Mouse (Mus musculus) midbrain, embryonic 11.5 days (tissue): Measurements from ENCODE around the gene Bcas3. TPM values are rescaled to one million over a fixed set of nuclear protein-coding genes. Genes with fewer than 3 reads are reported as not detected.

Experiments
- ATAC-seq: fragments of 200-750 bp; cut with Nextera tagmentation; 2 replicates; pipeline ENCODE4 v1.8.0; 2017; ENCODE audit warnings: moderate TSS enrichment, moderate library complexity; ENCODE audit not compliant: low FRiP score
- DNase-seq: peaks from one replicate; pipeline ENCODE4 v3.0.0; 2015; ENCODE audit warnings: low spot score; ENCODE audit errors: missing footprints
- H3K27ac ChIP-seq: fragments of 300-500 bp; sonication (generic); 2 replicates; pipeline ENCODE4 v1.5.1; 2014; ENCODE audit warnings: low read depth, low read length
- H3K27me3 ChIP-seq: fragments of 300-500 bp; sonication (generic); 2 replicates; pipeline ENCODE4 v1.6.1; 2014; ENCODE audit warnings: mild to moderate bottlenecking, low read length, moderate library complexity, mixed read lengths; ENCODE audit not compliant: control insufficient read depth, insufficient read depth
- H3K36me3 ChIP-seq: fragments of 300-500 bp; sonication (generic); 2 replicates; pipeline ENCODE4 v1.6.1; 2014; ENCODE audit warnings: mild to moderate bottlenecking, low read length, moderate library complexity, mixed read lengths; ENCODE audit not compliant: control insufficient read depth, insufficient read depth
- H3K4me1 ChIP-seq: fragments of 300-500 bp; sonication (generic); 2 replicates; pipeline ENCODE4 v1.6.1; 2014; ENCODE audit warnings: low read length; ENCODE audit not compliant: control insufficient read depth, insufficient read depth
- H3K4me2 ChIP-seq: fragments of 300-500 bp; sonication (generic); 2 replicates; pipeline ENCODE4 v1.6.1; 2014; ENCODE audit warnings: mild to moderate bottlenecking, moderate library complexity
- H3K4me3 ChIP-seq: fragments of 300-500 bp; sonication (generic); 2 replicates; pipeline ENCODE4 v1.5.1; 2014; ENCODE audit warnings: low read depth, low read length
- H3K9ac ChIP-seq: fragments of 300-500 bp; sonication (generic); 2 replicates; pipeline ENCODE4 v1.6.1; 2014; ENCODE audit warnings: low read length
- H3K9me3 ChIP-seq: fragments of 300-500 bp; sonication (generic); 2 replicates; pipeline ENCODE4 v1.6.1; 2016; ENCODE audit warnings: low read length; ENCODE audit not compliant: control insufficient read depth
- WGBS: fragments of 180-500 bp; shearing (Covaris S2); extraction: QIAGEN DNeasy Blood & Tissue Kit; methylation state at CpG from one replicate; pipeline ENCODE4 v1.1.7; 2014; 5-methylcytosine and 5-hydroxymethylcytosine counted together
- polyA plus RNA-seq: library from polyadenylated mRNA; unstranded; fragments of >200 nt; fragmentation: Nextera tagmentation; extraction: Ambion mirVana; gene quantifications from 2 replicates; pipeline ENCODE4 v1.2.1, GENCODE M21; 2014

Bcas3 gene
- polyA plus RNA-seq, 1 experiment from 2014 or later: 30.2 TPM

DNA sequence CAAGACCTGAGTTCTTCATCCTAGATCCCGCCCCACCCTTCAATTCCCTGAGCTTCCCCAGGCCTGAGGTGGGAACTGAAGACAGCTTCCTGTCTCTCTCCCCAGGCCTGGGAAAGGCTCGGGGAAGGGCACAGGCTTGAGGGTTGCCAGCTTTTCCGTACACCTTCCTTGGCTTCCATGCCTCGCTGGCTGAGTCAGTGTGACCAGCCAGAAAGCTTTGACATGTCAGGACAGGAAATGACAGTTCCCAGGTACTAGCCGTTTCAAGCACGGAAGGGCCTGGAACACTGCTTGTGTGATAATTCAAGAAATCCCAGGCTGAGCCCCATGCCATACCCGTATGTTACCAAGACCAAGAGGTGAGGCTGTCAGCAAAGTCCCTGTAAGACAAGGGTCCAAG, 436.8 kb downstream of the Bcas3 start:
- Histone ChIP-seq H3K4me2 (no peak overlapping the region), H3K9me3 (no peaks in the 10 kb centered on the region), H3K9ac (no peak overlapping the region), H3K27ac (no peak overlapping the region), H3K36me3 (no peaks in the 10 kb centered on the region), H3K4me1 (0 out of 2 replicates have a peak, but pooled peaks cover 4% of the 10 kb centered on the region), H3K4me3 (no peak overlapping the region), H3K27me3 (no peaks in the 10 kb centered on the region)
- WGBS: 91% methylated on average over 7 of the region's 7 CpGs
- DNase-seq: no peak
- ATAC-seq: no peak

DNA sequence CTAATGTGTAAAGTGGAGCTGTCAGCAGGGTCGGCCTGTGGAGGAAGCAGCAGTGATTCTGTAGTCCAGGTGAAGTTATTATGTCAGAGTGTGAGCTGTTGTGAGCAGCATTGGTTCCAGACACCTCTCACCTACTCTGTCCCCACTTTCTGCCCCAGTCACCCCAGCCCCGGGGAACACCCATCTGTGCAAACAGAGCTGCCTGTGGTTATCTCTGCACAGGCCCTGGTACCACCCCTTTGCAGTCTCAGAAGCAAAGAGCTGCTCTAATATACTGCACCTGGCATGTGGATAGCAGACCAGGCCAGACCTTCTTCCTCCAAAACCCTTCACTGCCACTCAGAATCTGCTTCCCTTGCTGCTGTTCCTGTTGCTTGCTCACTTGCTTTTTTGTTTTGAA, 437.3 kb downstream of the Bcas3 start:
- Histone ChIP-seq H3K9ac (no peak overlapping the region), H3K36me3 (no peaks in the 10 kb centered on the region), H3K9me3 (no peaks in the 10 kb centered on the region), H3K4me3 (no peak overlapping the region), H3K27me3 (no peaks in the 10 kb centered on the region), H3K4me2 (no peak overlapping the region), H3K4me1 (0 out of 2 replicates have a peak, but pooled peaks cover 4% of the 10 kb centered on the region), H3K27ac (no peak overlapping the region)
- ATAC-seq: no peak
- no peak for DNase-seq
- 81% methylated on average over 2 of the region's 2 CpGs for WGBS

- H3K9ac ChIP-seq: no peak overlapping the region
- H3K9me3 ChIP-seq: no peaks in the 10 kb centered on the region
- H3K27ac ChIP-seq: no peak overlapping the region
- no peak overlapping the region for H3K4me2 ChIP-seq
- H3K27me3 ChIP-seq: no peaks in the 10 kb centered on the region
- no peak for DNase-seq
- WGBS: 73% methylated on average over 1 of the region's 1 CpGs
- no peak overlapping the region for H3K4me3 ChIP-seq
- H3K36me3 ChIP-seq: no peaks in the 10 kb centered on the region
- H3K4me1 ChIP-seq: no peaks in the 10 kb centered on the region
- ATAC-seq: no peak
These were observed 438.2 kb downstream of the Bcas3 start for GRCm38 (mm10) chr11:85791212-85791611.

GRCm38 (mm10) chr11:85792534-85793215, 439.7 kb downstream of the Bcas3 start:
- H3K9ac ChIP-seq: no peak overlapping the region
- ATAC-seq (no peak), DNase-seq (no peak)
- H3K4me2 ChIP-seq: no peak overlapping the region
- no peak overlapping the region for H3K27ac ChIP-seq
- no peak overlapping the region for H3K4me3 ChIP-seq
- H3K4me1 ChIP-seq: no peaks in the 10 kb centered on the region
- no peaks in the 10 kb centered on the region for H3K27me3 ChIP-seq
- H3K36me3 ChIP-seq: no peaks in the 10 kb centered on the region
- 66% methylated on average over 12 of the region's 12 CpGs for WGBS
- H3K9me3 ChIP-seq: no peaks in the 10 kb centered on the region

- no peaks in the 10 kb centered on the region for H3K4me1 ChIP-seq
- H3K27ac ChIP-seq: no peak overlapping the region
- no peak for ATAC-seq
- no peaks in the 10 kb centered on the region for H3K36me3 ChIP-seq
- 90% methylated on average over 4 of the region's 4 CpGs for WGBS
- no peak overlapping the region for H3K4me2 ChIP-seq
- H3K9ac ChIP-seq: no peak overlapping the region
- no peak overlapping the region for H3K4me3 ChIP-seq
- DNase-seq: no peak
- no peaks in the 10 kb centered on the region for H3K27me3 ChIP-seq
- H3K9me3 ChIP-seq: no peaks in the 10 kb centered on the region
These were observed 446.5 kb downstream of the Bcas3 start for GRCm38 (mm10) chr11:85799456-85799855.

DNA sequence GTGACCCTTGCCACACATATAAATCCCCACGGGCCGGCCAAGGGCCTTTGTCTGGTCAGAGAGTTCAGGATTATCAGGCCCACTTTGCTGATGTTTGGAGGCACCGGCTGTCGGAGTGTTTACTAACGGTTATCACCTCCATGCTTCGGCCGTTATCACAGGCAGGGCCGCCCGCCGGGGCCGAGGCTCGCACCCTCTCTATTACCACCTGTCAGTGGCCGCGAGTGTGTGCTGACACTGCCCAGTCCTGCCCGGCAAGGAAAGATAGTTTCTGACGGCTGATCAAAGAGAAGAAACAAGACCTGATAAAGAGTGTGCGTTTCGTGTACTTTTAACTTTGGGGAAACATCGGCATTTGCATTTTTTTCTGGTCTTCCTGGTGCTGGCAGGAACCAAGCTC, 446.9 kb downstream of the Bcas3 start:
- no peak overlapping the region for H3K4me3 ChIP-seq
- no peaks in the 10 kb centered on the region for H3K4me1 ChIP-seq
- no peak for ATAC-seq
- H3K36me3 ChIP-seq: no peaks in the 10 kb centered on the region
- H3K4me2 ChIP-seq: no peak overlapping the region
- WGBS: 73% methylated on average over 19 of the region's 19 CpGs
- no peak overlapping the region for H3K27ac ChIP-seq
- DNase-seq: no peak
- H3K9ac ChIP-seq: no peak overlapping the region
- H3K9me3 ChIP-seq: no peaks in the 10 kb centered on the region
- no peaks in the 10 kb centered on the region for H3K27me3 ChIP-seq

DNA sequence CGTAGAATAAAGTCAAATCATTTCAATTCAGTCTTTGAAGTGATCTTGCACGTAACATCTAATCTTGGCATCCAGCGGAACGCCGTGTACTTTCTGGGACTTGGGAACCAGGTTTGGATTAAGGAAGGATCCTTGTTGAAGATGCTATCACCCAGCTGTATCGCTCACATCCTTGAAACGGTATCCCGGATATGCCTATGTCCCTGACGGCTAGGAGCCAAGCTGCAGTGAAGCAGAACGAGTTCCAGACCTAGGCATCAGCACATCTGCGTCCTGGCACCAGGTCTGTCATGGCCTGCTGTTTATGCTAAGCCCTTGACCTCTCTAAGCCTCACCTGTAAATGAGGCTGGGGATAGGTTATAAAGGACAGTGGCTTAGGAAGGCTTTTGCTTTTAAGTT, 447.4 kb downstream of the Bcas3 start:
- Histone ChIP-seq H3K4me3 (no peak overlapping the region), H3K4me2 (no peak overlapping the region), H3K27me3 (no peaks in the 10 kb centered on the region), H3K36me3 (no peaks in the 10 kb centered on the region), H3K27ac (no peak overlapping the region), H3K9me3 (no peaks in the 10 kb centered on the region), H3K9ac (no peak overlapping the region), H3K4me1 (no peaks in the 10 kb centered on the region)
- DNase-seq (no peak), ATAC-seq (no peak)
- WGBS: 75% methylated on average over 11 of the region's 11 CpGs

DNA sequence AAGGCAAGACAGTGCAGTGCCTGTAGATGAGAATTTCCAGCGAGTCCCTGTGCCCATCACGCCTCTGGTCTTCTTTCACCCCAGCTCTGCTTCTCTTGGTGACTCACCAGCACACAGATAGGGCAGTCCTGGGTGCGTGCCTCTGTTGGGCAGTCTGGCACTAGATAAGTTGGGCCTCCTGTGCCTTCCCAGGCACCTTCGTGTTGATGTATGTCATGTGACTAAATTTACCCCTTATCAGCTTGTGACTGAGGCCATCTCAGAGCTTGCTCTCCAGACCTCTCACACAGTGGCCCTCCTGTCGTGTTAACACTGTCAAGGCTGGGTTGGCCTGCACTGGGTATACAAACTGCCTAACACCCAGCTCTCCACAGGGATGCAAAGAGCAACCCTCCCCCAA, 451.1 kb downstream of the Bcas3 start:
- H3K27ac ChIP-seq: no peak overlapping the region
- ATAC-seq (no peak), DNase-seq (no peak)
- no peaks in the 10 kb centered on the region for H3K4me1 ChIP-seq
- H3K9me3 ChIP-seq: no peaks in the 10 kb centered on the region
- 82% methylated on average over 5 of the region's 5 CpGs for WGBS
- H3K4me3 ChIP-seq: no peak overlapping the region
- H3K27me3 ChIP-seq: no peaks in the 10 kb centered on the region
- H3K9ac ChIP-seq: no peak overlapping the region
- no peaks in the 10 kb centered on the region for H3K36me3 ChIP-seq
- no peak overlapping the region for H3K4me2 ChIP-seq

- H3K27me3 ChIP-seq: no peaks in the 10 kb centered on the region
- WGBS: 75% methylated on average over 1 of the region's 1 CpGs
- H3K36me3 ChIP-seq: no peaks in the 10 kb centered on the region
- no peak for ATAC-seq
- no peaks in the 10 kb centered on the region for H3K9me3 ChIP-seq
- H3K9ac ChIP-seq: no peak overlapping the region
- no peaks in the 10 kb centered on the region for H3K4me1 ChIP-seq
- H3K27ac ChIP-seq: no peak overlapping the region
- H3K4me3 ChIP-seq: no peak overlapping the region
- no peak overlapping the region for H3K4me2 ChIP-seq
- DNase-seq: no peak
These were observed 452.8 kb downstream of the Bcas3 start for GRCm38 (mm10) chr11:85805779-85806178.
